Mouse (Mus musculus) embryonic fibroblast, embryonic 13.5 days (primary cell): ENCODE results near the gene 1700020D05Rik. TPM values are rescaled to one million over a fixed set of nuclear protein-coding genes. Genes with fewer than 3 reads are reported as not detected.

Experiments used
- H3K27ac ChIP-seq: 2 replicates; pipeline ENCODE4 v1.5.1; 2012; ENCODE audit warnings: low read length, control low read depth, inconsistent platforms; ENCODE audit not compliant: insufficient read depth
- H3K4me1 ChIP-seq: 2 replicates; pipeline ENCODE4 v1.6.1; 2011; ENCODE audit warnings: low read length; ENCODE audit not compliant: control insufficient read depth, insufficient read depth
- H3K4me3 ChIP-seq: 2 replicates; pipeline ENCODE4 v1.5.1; 2011; ENCODE audit warnings: mild to moderate bottlenecking, control low read depth, low read length; ENCODE audit not compliant: insufficient read depth
- CTCF ChIP-seq: IDR thresholded peaks from 2 replicates; pipeline ENCODE4 v1.5.1; 2011; ENCODE audit warnings: mild to moderate bottlenecking, control low read depth, low read length, moderate library complexity, borderline replicate concordance; ENCODE audit not compliant: insufficient read depth
- POLR2A ChIP-seq: IDR thresholded peaks from 2 replicates; pipeline ENCODE4 v1.6.1; 2011; ENCODE audit warnings: low read depth, mild to moderate bottlenecking, control low read depth, low read length, moderate library complexity
- polyA plus RNA-seq: library from polyadenylated mRNA; stranded (reverse); fragments of >200 nt; gene quantifications from 2 replicates; pipeline ENCODE4 v1.2.4, GENCODE M21; 2011; ENCODE audit warnings: low read depth; ENCODE audit not compliant: missing spikeins, insufficient read length

1700020D05Rik gene
- 0.97 and 1.4 TPM in 2 replicates for polyA plus RNA-seq

- Histone ChIP-seq H3K27ac (no peak within 1 kb of the TSS), H3K4me3 (no peak within 1 kb of the TSS), H3K4me1 (no peaks in the 10 kb centered on the region)
- TF ChIP-seq POLR2A, result no peak
- TF ChIP-seq CTCF, result no peak
Observed at GRCm38 (mm10) chr19:5503687-5504086, at the start of gene 1700020D05Rik. Gene 1700020D05Rik (minus strand): TSS chr19:5503787.

GRCm38 (mm10) chr19:5547471-5548056 is 44.0 kb upstream of the 1700020D05Rik start:
- no peak overlapping the region for H3K4me3 ChIP-seq
- no peaks in the 10 kb centered on the region for H3K4me1 ChIP-seq
- no peak overlapping the region for H3K27ac ChIP-seq
- no peak for TF ChIP-seq POLR2A
- no peak for TF ChIP-seq CTCF

- no peak for TF ChIP-seq POLR2A
- TF ChIP-seq CTCF, result no peak
- H3K27ac ChIP-seq, result no peak overlapping the region
Observed at GRCm38 (mm10) chr19:5544031-5544430, 40.4 kb upstream of the 1700020D05Rik start.

GRCm38 (mm10) chr19:5543362-5543761 is 39.8 kb upstream of the 1700020D05Rik start:
- TF ChIP-seq CTCF (no peak), POLR2A (no peak)
- no peaks in the 10 kb centered on the region for H3K4me1 ChIP-seq
- H3K27ac ChIP-seq, result no peak overlapping the region
- H3K4me3 ChIP-seq, result no peak overlapping the region

More at GRCm38 (mm10) chr19:5544031-5544430, 40.4 kb upstream of the 1700020D05Rik start:
- Histone ChIP-seq H3K4me3 (no peak overlapping the region), H3K4me1 (no peaks in the 10 kb centered on the region)

GRCm38 (mm10) chr19:5538786-5539185 is 35.2 kb upstream of the 1700020D05Rik start:
- no peak for TF ChIP-seq POLR2A
- TF ChIP-seq CTCF, result no peak
- no peak overlapping the region for H3K4me3 ChIP-seq
- no peaks in the 10 kb centered on the region for H3K4me1 ChIP-seq
- H3K27ac ChIP-seq, result no peak overlapping the region

GRCm38 (mm10) chr19:5532520-5532919 is 28.9 kb upstream of the 1700020D05Rik start:
- H3K4me3 ChIP-seq, result no peak overlapping the region
- TF ChIP-seq CTCF (no peak), POLR2A (no peak)

GRCm38 (mm10) chr19:5530138-5530524 is 26.5 kb upstream of the 1700020D05Rik start:
- H3K4me1 ChIP-seq, result no peaks in the 10 kb centered on the region
- no peak overlapping the region for H3K27ac ChIP-seq
- H3K4me3 ChIP-seq, result no peak overlapping the region
- no peak for TF ChIP-seq POLR2A
- no peak for TF ChIP-seq CTCF

More at GRCm38 (mm10) chr19:5532520-5532919, 28.9 kb upstream of the 1700020D05Rik start:
- Histone ChIP-seq H3K4me1 (no peaks in the 10 kb centered on the region), H3K27ac (no peak overlapping the region)

- Histone ChIP-seq H3K4me1 (no peaks in the 10 kb centered on the region), H3K4me3 (peak overlapping the region; percentile 2; the same call in 1 of the 2 replicates), H3K27ac (no peak overlapping the region)
- TF ChIP-seq CTCF (peak; percentile 98), POLR2A (no peak)
Observed at GRCm38 (mm10) chr19:5529325-5530137, 25.9 kb upstream of the 1700020D05Rik start.

- no peak overlapping the region for H3K4me3 ChIP-seq
- H3K27ac ChIP-seq, result no peak overlapping the region
- no peaks in the 10 kb centered on the region for H3K4me1 ChIP-seq
- TF ChIP-seq POLR2A, result no peak
- no peak for TF ChIP-seq CTCF
Observed at GRCm38 (mm10) chr19:5525204-5525603, 21.6 kb upstream of the 1700020D05Rik start.

- Histone ChIP-seq H3K4me1 (no peaks in the 10 kb centered on the region), H3K27ac (no peak overlapping the region), H3K4me3 (no peak overlapping the region)
- TF ChIP-seq CTCF (no peak), POLR2A (no peak)
Observed at GRCm38 (mm10) chr19:5518721-5519120, 15.1 kb upstream of the 1700020D05Rik start.
